Mouse (Mus musculus) CD4-positive, CD25-positive, alpha-beta regulatory T cell, adult 4 months (primary cell): ENCODE results near the gene Pirt. TPM values are rescaled to one million over a fixed set of nuclear protein-coding genes. Genes with fewer than 3 reads are reported as not detected.

ENCODE experiments used
- ATAC-seq: one replicate; pipeline ENCODE4 v1.8.0; 2017
- polyA plus RNA-seq, 2 experiments: library from polyadenylated mRNA; unstranded; fragments of 100-300 nt; shearing (Covaris generic); gene quantifications; one replicate each; pipeline ENCODE4 v1.2.1; 2017

Pirt gene
- polyA plus RNA-seq, 2 experiments from 2014 or later, result not detected

GRCm38 (mm10) chr11:66946922-66947321 is 35.1 kb downstream of the Pirt start:
- no peak for ATAC-seq

DNA sequence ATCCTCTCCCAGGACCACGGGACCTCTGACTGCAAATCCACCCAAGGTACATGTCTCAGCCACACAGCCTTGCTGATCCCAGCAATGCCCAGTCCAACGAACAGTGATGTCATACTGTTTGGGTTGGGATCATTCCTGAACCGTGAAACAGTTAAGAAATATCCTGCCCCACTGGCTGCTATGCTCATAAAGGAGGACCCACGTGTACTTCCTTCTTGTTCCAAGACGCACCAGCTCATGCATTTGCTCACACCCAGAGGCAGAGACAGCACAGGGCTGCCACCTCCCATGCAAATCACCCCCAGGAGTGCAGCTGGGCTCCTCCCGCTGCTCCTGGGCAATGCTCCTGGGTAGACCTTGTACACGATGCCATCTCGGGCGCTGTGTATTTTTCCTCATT is 44.5 kb downstream of the Pirt start, which contains the start of gene Tmem238l:
Gene Tmem238l (plus strand): TSS at position 336 of the 400 bp plus-strand sequence.
- no peak for ATAC-seq

DNA sequence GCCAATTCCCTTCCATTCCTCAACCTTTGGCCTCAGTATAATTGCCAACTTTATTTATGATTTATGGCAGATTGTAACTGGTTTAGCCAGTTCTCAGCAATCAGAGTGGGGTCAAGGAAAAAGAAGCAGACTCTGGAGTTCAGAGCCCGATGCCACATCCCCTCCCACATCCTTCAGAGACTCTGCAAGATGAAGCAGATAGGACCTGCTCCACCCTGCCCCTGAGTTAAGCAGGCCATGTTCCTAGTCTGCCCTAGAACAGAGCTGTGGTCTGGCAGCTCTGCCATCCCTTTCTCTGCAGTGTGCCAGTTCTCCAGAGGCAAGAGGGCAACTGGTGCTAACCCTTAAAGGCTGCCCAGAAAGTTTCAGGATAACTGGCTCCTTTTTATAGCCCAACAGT is 49.0 kb downstream of the Pirt start:
- ATAC-seq, result no peak

DNA sequence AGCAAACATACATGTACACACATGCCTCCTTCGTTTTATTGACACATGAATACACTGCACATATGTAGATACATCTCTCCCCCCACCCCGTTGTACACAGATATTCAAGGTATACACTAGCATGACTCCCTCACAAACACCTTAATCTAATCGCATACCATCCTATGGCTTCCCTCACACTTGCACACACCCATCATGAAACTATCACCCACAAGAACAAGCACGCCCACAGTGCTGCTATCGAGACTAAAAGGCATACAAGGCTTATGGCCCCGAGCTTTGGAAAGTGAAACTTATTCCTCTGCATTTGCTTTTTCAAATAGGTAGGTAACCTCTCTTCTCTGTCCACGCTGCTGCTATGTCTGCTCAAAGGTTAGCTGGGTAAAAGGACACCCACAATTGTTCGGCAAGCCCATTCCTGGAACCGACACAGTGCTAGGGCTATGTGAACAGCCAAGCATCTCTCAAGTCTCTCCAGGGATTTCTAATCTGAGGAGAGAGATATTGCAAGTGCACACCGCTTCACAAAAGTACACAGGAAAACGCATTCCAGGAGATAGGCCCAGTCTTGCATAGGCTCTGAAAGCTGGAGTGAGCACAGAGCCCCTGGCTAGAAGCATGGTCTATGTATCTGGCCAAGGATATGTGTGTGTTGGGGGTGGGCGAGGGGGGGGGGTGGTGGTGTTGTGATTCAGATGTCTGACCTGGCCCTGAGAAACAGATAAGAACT is 49.8 kb downstream of the Pirt start:
- ATAC-seq, result no peak

DNA sequence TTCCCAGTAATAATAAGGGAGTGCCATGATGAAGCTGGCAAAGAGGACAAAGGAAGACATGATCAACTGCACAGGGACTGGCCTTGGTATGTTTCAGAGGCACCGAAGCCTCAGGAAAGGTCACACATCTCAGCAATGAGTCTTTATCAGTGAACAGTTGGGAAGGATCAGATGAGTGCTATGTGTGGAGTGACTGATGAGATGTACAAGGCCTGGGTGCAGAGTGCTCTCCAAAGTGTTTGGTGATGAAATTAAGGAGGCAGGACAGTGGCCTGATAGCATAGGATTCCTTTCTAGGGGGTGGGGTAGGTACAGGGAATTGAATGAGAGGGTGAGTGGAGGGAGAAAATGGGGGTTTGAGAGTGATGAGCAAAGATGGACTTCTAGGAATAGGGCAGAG is 51.7 kb downstream of the Pirt start:
- no peak for ATAC-seq

DNA sequence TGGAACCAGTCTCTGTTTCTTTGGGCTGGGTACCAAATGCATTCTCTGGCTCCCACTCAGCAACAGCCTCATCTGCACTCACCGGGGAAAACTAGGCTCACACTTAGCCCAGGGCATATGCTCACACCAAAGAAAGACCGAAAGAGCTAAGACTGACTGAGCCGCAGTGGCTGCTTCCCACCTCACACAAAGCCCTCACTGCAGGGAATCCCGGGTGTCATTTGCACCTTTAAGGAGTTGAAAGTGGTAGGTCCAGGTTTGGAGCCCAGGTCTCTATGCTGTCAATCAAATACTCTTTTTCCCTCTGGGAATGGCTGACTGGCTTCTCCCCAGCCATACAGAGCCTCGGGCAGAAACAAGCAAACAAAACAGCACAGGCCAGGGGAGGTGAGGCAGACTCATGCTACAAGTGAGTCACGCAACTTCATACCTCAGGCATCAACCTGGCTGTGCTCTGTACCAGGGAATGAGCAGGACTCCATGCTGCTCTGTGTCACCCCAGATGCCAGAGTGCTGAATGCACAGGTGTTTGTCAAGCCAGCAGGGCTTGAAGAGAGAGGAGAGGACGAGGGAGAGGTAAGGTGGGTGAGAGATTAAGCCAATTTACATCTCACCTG is 54.8 kb downstream of the Pirt start:
- ATAC-seq, result no peak

DNA sequence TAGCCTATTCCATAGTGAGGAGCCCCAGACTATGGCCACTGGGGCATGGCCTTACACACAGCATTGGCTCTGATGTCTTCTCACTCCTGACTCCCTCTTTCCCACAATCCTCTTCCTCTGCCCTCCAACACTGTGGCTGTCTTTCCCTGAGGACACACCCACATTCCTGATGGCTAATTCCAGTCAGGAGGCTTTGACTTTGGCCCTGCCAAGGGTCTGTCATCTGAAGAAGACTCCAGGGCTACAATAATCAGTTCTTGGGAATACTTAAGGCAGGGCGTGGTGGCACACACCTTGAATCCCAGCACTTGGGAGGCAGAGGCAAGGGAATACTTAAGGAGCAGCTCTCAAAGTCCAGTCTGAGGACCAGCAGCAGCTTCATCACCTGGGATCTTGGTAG is 56.8 kb downstream of the Pirt start:
- ATAC-seq, result no peak

- ATAC-seq, result no peak
Measured at GRCm38 (mm10) chr11:66973507-66973906, 61.7 kb downstream of the Pirt start.

- no peak for ATAC-seq
Measured at GRCm38 (mm10) chr11:66975606-66976330, 64.0 kb downstream of the Pirt start.

Other genes with a start within 250 kb of the Pirt start
- not detected for gene Tmem238l, start 44.7 kb downstream of the Pirt start, polyA plus RNA-seq
- 1 to 10 TPM; 1.6 to 1.9 TPM for gene Tmem220, start 113.2 kb downstream of the Pirt start, polyA plus RNA-seq
- gene Adprm, start 140.6 kb downstream of the Pirt start, polyA plus RNA-seq, result 10 to 100 TPM; 58.5 to 63.8 TPM
- 1 to 10 TPM; 6.6 to 9.4 TPM for gene Sco1, start 140.7 kb downstream of the Pirt start, polyA plus RNA-seq
- gene Myh3, start 166.3 kb downstream of the Pirt start, polyA plus RNA-seq, result under 1 TPM; 0.12 to 0.23 TPM